Comparison of ENCODE assay signal across 12 mouse cellular contexts in genomic region chr3:127321645-127322044, GRCm38 (mm10).
"Had no signal": no experiment of that assay in that cellular context is flagged by ENCODE, and none has a peak within 500 bp of the region (broad histone marks: within the 10 kb centered on the region; RNA-seq: fewer than 3 reads in every experiment).

No protein-coding gene starts in this region.

- H3K9ac ChIP-seq: limb, embryonic 12.5 days; lung, embryonic 15.5 days; midbrain, embryonic 12.5 days; stomach, embryonic 15.5 days had no signal

- H3K4me1 ChIP-seq: lung, embryonic 15.5 days; midbrain, embryonic 12.5 days; stomach, embryonic 15.5 days had no signal

- H3K27me3 ChIP-seq: limb, embryonic 12.5 days; lung, embryonic 15.5 days; midbrain, embryonic 12.5 days; stomach, embryonic 15.5 days had no signal

- H3K36me3 ChIP-seq: limb, embryonic 12.5 days; lung, embryonic 15.5 days; midbrain, embryonic 12.5 days; stomach, embryonic 15.5 days had no signal

- H3K4me3 ChIP-seq: layer of hippocampus, adult 2 months; limb, embryonic 12.5 days; lung, embryonic 15.5 days; midbrain, embryonic 12.5 days; stomach, embryonic 15.5 days had no signal

- DNase-seq: kidney, postnatal 10 days; kidney, postnatal 4 days; lung, postnatal 36 days; right cerebral cortex, postnatal 14 days; thymus, adult 2 months; thymus, postnatal 36 days had no signal

- H3K4me2 ChIP-seq: limb, embryonic 12.5 days; liver, embryonic 11.5 days; lung, embryonic 15.5 days; midbrain, embryonic 12.5 days; stomach, embryonic 15.5 days had no signal

- H3K27ac ChIP-seq: layer of hippocampus, adult 2 months; limb, embryonic 12.5 days; lung, embryonic 15.5 days; midbrain, embryonic 12.5 days; stomach, embryonic 15.5 days had no signal

- H3K9me3 ChIP-seq: limb, embryonic 12.5 days; lung, embryonic 15.5 days; midbrain, embryonic 12.5 days; stomach, embryonic 15.5 days had no signal
